Mouse (Mus musculus) midbrain, embryonic 14.5 days (tissue): ENCODE measurements around the gene Arid1b. TPM values are rescaled to one million over a fixed set of nuclear protein-coding genes. Genes with fewer than 3 reads are reported as not detected.

Experiments
- ATAC-seq: fragments of 200-750 bp; cut with Nextera tagmentation; 2 replicates; pipeline ENCODE4 v1.8.0; 2017; ENCODE audit warnings: moderate number of reproducible peaks, moderate library complexity; ENCODE audit not compliant: low FRiP score, low TSS enrichment
- DNase-seq: peaks from one replicate; pipeline ENCODE4 v3.0.0-alpha.2; 2015
- H3K27ac ChIP-seq: fragments of 300-500 bp; sonication (generic); replicated peaks from 2 replicates; pipeline ENCODE4 v1.5.1; 2014; ENCODE audit warnings: mild to moderate bottlenecking, low read depth, low read length, moderate library complexity
- H3K27me3 ChIP-seq: fragments of 300-500 bp; sonication (generic); 2 replicates; pipeline ENCODE4 v1.6.1; 2014; ENCODE audit warnings: low read length, control low read depth, mixed read lengths; ENCODE audit not compliant: control insufficient read depth, insufficient read depth
- H3K36me3 ChIP-seq: fragments of 300-500 bp; sonication (generic); 2 replicates; pipeline ENCODE4 v1.6.1; 2014; ENCODE audit warnings: low read length, control low read depth; ENCODE audit not compliant: control insufficient read depth, insufficient read depth
- H3K4me1 ChIP-seq: fragments of 300-500 bp; sonication (generic); 2 replicates; pipeline ENCODE4 v1.6.1; 2014; ENCODE audit warnings: mild to moderate bottlenecking, antibody characterized with exemption, low read length, control low read depth; ENCODE audit not compliant: control insufficient read depth, insufficient read depth
- H3K4me2 ChIP-seq: fragments of 300-500 bp; sonication (generic); 2 replicates; pipeline ENCODE4 v1.6.1; 2014; ENCODE audit warnings: mild to moderate bottlenecking, low read length, moderate library complexity
- H3K4me3 ChIP-seq: fragments of 300-500 bp; sonication (generic); replicated peaks from 2 replicates; pipeline ENCODE4 v1.5.1; 2014; ENCODE audit warnings: low read depth, low read length
- H3K9ac ChIP-seq: fragments of 300-500 bp; sonication (generic); replicated peaks from 2 replicates; pipeline ENCODE4 v1.6.1; 2014; ENCODE audit warnings: mild to moderate bottlenecking, low read length, moderate library complexity
- H3K9me3 ChIP-seq: fragments of 300-500 bp; sonication (generic); 2 replicates; pipeline ENCODE4 v1.6.1; 2016; ENCODE audit warnings: low read length, control low read depth, mixed read lengths; ENCODE audit not compliant: control insufficient read depth
- WGBS: fragments of 180-500 bp; shearing (Covaris S2); extraction: QIAGEN DNeasy Blood & Tissue Kit; methylation state at CpG from one replicate; pipeline ENCODE4 v1.1.7; 2014; 5-methylcytosine and 5-hydroxymethylcytosine counted together
- polyA plus RNA-seq: library from polyadenylated mRNA; unstranded; fragments of >200 nt; fragmentation: Nextera tagmentation; extraction: Ambion mirVana; gene quantifications from 2 replicates; pipeline ENCODE4 v1.2.1, GENCODE M21; 2014

The Arid1b gene
- polyA plus RNA-seq, 1 experiment from 2014 or later: 23.8 TPM

DNA sequence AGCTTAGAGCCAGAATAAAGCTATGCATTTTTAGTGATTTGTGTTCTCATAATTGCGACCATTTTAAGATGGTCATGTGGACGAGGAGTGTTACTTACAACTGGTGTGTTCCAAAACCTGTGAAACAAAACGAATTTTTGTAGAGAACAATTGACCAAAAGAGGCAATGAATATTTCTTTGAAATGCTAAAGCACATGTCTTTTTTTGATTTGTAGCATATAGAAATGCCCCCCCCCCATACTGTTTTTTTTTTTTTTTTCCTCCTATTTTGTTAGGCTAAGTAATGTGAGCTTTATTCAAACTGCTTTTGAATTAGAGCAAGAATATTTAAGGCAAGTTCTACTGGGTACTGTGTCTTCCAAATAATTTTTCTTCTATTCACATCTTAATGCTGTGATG lies 3.8 kb downstream of the Arid1b start:
- WGBS: 33% methylated on average over 3 of the region's 3 CpGs
- Histone ChIP-seq H3K4me2 (peak overlapping the region; percentile 74), H3K9ac (no peak overlapping the region), H3K27me3 (no peaks in the 10 kb centered on the region), H3K27ac (no peak overlapping the region), H3K4me3 (peak overlapping the region; percentile 94), H3K9me3 (no peaks in the 10 kb centered on the region), H3K36me3 (no peaks in the 10 kb centered on the region), H3K4me1 (peaks cover 39% of the 10 kb centered on the region)
- ATAC-seq (no peak), DNase-seq (no peak)

- ATAC-seq (no peak), DNase-seq (no peak)
- Histone ChIP-seq H3K9ac (no peak overlapping the region), H3K4me3 (no peak overlapping the region), H3K36me3 (no peaks in the 10 kb centered on the region), H3K4me1 (peaks cover 49% of the 10 kb centered on the region), H3K27ac (no peak overlapping the region), H3K4me2 (peak overlapping the region; percentile 52), H3K27me3 (no peaks in the 10 kb centered on the region), H3K9me3 (no peaks in the 10 kb centered on the region)
- WGBS: 68% methylated on average over 1 of the region's 1 CpGs
Observed at GRCm38 (mm10) chr17:4999256-4999655, 5.1 kb downstream of the Arid1b start.

DNA sequence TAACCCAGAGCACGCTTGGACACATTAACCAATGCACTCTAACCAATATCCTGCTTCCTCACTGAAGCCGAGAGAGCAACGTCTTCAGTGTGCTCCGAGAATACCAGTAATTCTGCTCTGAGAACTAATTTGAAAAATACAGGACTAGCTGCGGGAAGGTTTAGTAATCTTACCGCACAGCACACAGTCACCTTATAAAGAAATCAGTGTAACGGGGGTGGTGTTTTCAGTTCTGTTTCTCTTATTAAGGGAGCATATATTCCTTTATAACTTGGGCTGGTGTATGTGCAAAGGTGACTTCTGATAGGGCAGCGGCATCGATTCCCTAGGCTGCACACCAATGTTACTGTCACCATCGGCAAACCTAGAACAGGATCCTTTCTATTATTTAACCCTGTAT lies 5.9 kb downstream of the Arid1b start:
- H3K4me2 ChIP-seq: peak overlapping the region; percentile 52
- 0 out of 2 replicates have a peak overlapping the region, but pooled peaks have one; percentile 20 for H3K27ac ChIP-seq
- H3K9me3 ChIP-seq: no peaks in the 10 kb centered on the region
- no peaks in the 10 kb centered on the region for H3K27me3 ChIP-seq
- ATAC-seq (no peak), DNase-seq (no peak)
- 49% methylated on average over 10 of the region's 10 CpGs for WGBS
- peak overlapping the region; percentile 27 for H3K4me3 ChIP-seq
- H3K9ac ChIP-seq: peak overlapping the region; percentile 23; the same call in 1 of the 2 replicates
- H3K4me1 ChIP-seq: peaks cover 56% of the 10 kb centered on the region
- H3K36me3 ChIP-seq: no peaks in the 10 kb centered on the region

GRCm38 (mm10) chr17:5000871-5001270 lies 6.7 kb downstream of the Arid1b start:
- 41% methylated on average over 7 of the region's 7 CpGs for WGBS
- H3K27me3 ChIP-seq: no peaks in the 10 kb centered on the region
- DNase-seq (peak; percentile 49), ATAC-seq (no peak)
- peak overlapping the region; percentile 52 for H3K4me2 ChIP-seq
- no peak overlapping the region; the same call in 1 of the 2 replicates for H3K4me3 ChIP-seq
- no peaks in the 10 kb centered on the region for H3K36me3 ChIP-seq
- H3K27ac ChIP-seq: no peak overlapping the region
- H3K4me1 ChIP-seq: peaks cover 59% of the 10 kb centered on the region
- no peak overlapping the region; the same call in 1 of the 2 replicates for H3K9ac ChIP-seq
- no peaks in the 10 kb centered on the region for H3K9me3 ChIP-seq

DNA sequence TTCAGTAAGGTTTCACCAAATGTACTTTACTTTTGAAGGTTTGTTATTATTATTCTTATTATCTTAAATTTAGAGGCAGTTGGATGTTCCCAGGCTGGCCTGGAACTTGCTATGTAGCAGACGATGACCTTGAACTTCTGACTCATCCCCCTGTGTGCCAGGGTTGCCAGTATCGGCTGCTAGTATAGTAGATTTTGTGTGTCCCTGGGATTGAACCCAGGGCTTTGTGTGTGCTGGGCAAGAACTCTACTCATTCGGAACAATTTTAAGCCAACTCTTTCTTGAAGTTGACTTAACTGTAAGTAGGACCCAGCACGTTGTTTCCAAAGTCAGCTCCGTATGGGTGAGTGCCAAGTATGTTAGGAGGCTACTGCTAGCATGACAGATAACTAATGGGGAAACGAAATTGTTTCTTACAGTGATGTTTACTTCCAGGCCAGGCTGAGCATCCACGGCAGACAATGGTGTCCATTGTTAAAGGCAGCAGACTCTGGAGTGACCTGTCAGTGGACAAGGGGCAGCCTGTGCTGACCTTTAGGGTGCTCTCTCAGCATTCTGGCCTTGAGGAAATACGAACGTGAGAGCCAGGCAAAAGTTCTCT lies 7.5 kb downstream of the Arid1b start:
- no peaks in the 10 kb centered on the region for H3K9me3 ChIP-seq
- H3K9ac ChIP-seq: no peak overlapping the region
- no peaks in the 10 kb centered on the region for H3K27me3 ChIP-seq
- H3K27ac ChIP-seq: no peak overlapping the region
- WGBS: 43% methylated on average over 9 of the region's 9 CpGs
- DNase-seq: no peak
- H3K4me3 ChIP-seq: no peak overlapping the region
- no peak for ATAC-seq
- H3K4me2 ChIP-seq: no peak overlapping the region
- H3K4me1 ChIP-seq: peaks cover 65% of the 10 kb centered on the region
- no peaks in the 10 kb centered on the region for H3K36me3 ChIP-seq

GRCm38 (mm10) chr17:5002937-5003508 lies 8.9 kb downstream of the Arid1b start:
- WGBS: 75% methylated on average over 10 of the region's 10 CpGs
- no peak overlapping the region; the same call in 1 of the 2 replicates for H3K4me2 ChIP-seq
- H3K36me3 ChIP-seq: no peaks in the 10 kb centered on the region
- no peak for ATAC-seq
- H3K9ac ChIP-seq: no peak overlapping the region
- no peaks in the 10 kb centered on the region for H3K27me3 ChIP-seq
- no peak for DNase-seq
- no peak overlapping the region for H3K4me3 ChIP-seq
- no peaks in the 10 kb centered on the region for H3K9me3 ChIP-seq
- no peak overlapping the region for H3K27ac ChIP-seq
- H3K4me1 ChIP-seq: peaks cover 79% of the 10 kb centered on the region

GRCm38 (mm10) chr17:5004266-5004665 lies 10.1 kb downstream of the Arid1b start:
- 43% methylated on average over 8 of the region's 8 CpGs for WGBS
- ATAC-seq (no peak), DNase-seq (no peak)
- Histone ChIP-seq H3K27me3 (no peaks in the 10 kb centered on the region), H3K4me1 (peaks cover 83% of the 10 kb centered on the region), H3K27ac (no peak overlapping the region), H3K4me3 (no peak overlapping the region), H3K4me2 (no peak overlapping the region), H3K36me3 (no peaks in the 10 kb centered on the region), H3K9me3 (no peaks in the 10 kb centered on the region), H3K9ac (no peak overlapping the region; the same call in 1 of the 2 replicates)

DNA sequence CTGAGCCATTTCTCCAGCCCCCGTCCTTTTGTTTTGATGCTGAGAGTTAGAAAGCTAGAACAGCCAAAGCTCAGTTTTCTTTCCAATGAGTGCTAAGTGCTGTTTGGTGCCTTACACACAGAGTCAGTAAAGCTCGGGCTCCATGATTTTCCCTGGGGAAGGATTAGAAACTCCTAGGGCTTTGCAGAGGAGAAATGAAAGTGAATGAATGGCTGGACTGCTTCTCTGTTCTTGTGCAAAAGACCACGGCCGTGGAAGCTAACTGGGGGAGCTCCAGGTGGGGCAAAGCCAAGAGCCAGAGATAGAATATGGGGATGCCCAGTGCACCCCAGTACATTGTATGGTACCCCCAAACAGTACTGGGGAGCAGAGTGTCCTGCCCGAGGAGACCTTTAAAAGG lies 10.6 kb downstream of the Arid1b start:
- 31% methylated on average over 5 of the region's 5 CpGs for WGBS
- no peak overlapping the region for H3K4me2 ChIP-seq
- H3K9ac ChIP-seq: no peak overlapping the region; the same call in 1 of the 2 replicates
- no peaks in the 10 kb centered on the region for H3K27me3 ChIP-seq
- no peak overlapping the region for H3K27ac ChIP-seq
- DNase-seq (no peak), ATAC-seq (no peak)
- H3K4me1 ChIP-seq: peaks cover 82% of the 10 kb centered on the region
- no peaks in the 10 kb centered on the region for H3K36me3 ChIP-seq
- H3K9me3 ChIP-seq: no peaks in the 10 kb centered on the region
- no peak overlapping the region for H3K4me3 ChIP-seq

DNA sequence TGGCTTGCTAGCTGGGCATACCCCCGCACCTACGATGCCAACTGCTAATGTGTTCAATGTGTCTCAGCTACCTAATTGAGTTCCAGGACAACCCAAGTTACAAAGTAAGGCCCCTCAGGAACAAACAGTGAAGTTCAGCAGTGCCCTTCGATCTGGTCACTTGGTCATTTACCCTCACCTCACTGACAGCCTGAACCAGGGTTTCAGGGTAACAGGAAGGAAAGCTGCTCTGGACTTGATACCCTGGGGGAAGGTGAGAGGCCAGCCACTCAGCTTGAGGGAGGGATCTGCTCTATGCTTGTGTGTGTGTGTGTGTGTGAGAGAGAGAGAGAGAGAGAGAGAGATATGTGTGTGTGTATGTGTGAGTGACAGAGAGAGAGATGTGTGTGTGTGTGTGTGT lies 11.2 kb downstream of the Arid1b start:
- Histone ChIP-seq H3K9ac (no peak overlapping the region), H3K27me3 (no peaks in the 10 kb centered on the region), H3K36me3 (no peaks in the 10 kb centered on the region), H3K27ac (no peak overlapping the region), H3K4me1 (peaks cover 77% of the 10 kb centered on the region), H3K4me2 (no peak overlapping the region), H3K9me3 (no peaks in the 10 kb centered on the region), H3K4me3 (no peak overlapping the region)
- DNase-seq (no peak), ATAC-seq (no peak)
- 80% methylated on average over 3 of the region's 3 CpGs for whole genome bisulfite sequencing
